Mouse (Mus musculus): Measurements from ENCODE around the gene Hoxd1. TPM values are rescaled to one million over a fixed set of nuclear protein-coding genes. Genes with fewer than 3 reads are reported as not detected.

Gene Hoxd1
- polyA plus RNA-seq, 1 experiment = 0.05 TPM

GRCm38 (mm10) chr2:74777536-74778275 is 14.9 kb downstream of the Hoxd1 start:
- Histone ChIP-seq H3K4me1 (replicated peaks; ENCODE audit: control insufficient read depth, insufficient read depth, low read length) (no peaks in the 10 kb centered on the region), H3K27ac (ENCODE audit: control insufficient read depth, insufficient read depth, low read length) (no peak overlapping the region; the same call in 1 of the 2 replicates), H3K36me3 (ENCODE audit: control insufficient read depth, insufficient read depth, low read length) (no peaks in the 10 kb centered on the region), H3K4me3 (ENCODE audit: control insufficient read depth, insufficient read depth, low read length) (no peak overlapping the region), H3K27me3 (ENCODE audit: control insufficient read depth, insufficient read depth, low read length) (no peaks in the 10 kb centered on the region)
- TF ChIP-seq POLR2A (IDR thresholded peaks at IDR 0.05; ENCODE audit: control insufficient read depth, extremely low read depth, insufficient read depth, low read length, poor library complexity) (no peak), CTCF (IDR thresholded peaks at IDR 0.05; ENCODE audit: borderline replicate concordance, control insufficient read depth, extremely low read depth, insufficient read depth, low read length, poor library complexity) (no peak)
- no peak for DNase-seq
- 90% methylated on average over 13 of the region's 13 CpGs for WGBS

GRCm38 (mm10) chr2:74781386-74781785 is 18.6 kb downstream of the Hoxd1 start:
- H3K36me3 ChIP-seq (ENCODE audit: control insufficient read depth, insufficient read depth, low read length) = no peaks in the 10 kb centered on the region
- WGBS = 95% methylated on average over 5 of the region's 5 CpGs
- no peak for DNase-seq
- no peaks in the 10 kb centered on the region for H3K27me3 ChIP-seq (ENCODE audit: control insufficient read depth, insufficient read depth, low read length)
- no peaks in the 10 kb centered on the region for H3K4me1 ChIP-seq (replicated peaks; ENCODE audit: control insufficient read depth, insufficient read depth, low read length)
- no peak overlapping the region for H3K27ac ChIP-seq (ENCODE audit: control insufficient read depth, insufficient read depth, low read length)
- no peak for TF ChIP-seq CTCF (IDR thresholded peaks at IDR 0.05; ENCODE audit: borderline replicate concordance, control insufficient read depth, extremely low read depth, insufficient read depth, low read length, poor library complexity)
- H3K4me3 ChIP-seq (ENCODE audit: control insufficient read depth, insufficient read depth, low read length) = no peak overlapping the region

- Histone ChIP-seq H3K36me3 (ENCODE audit: control insufficient read depth, insufficient read depth, low read length) (no peaks in the 10 kb centered on the region), H3K27me3 (ENCODE audit: control insufficient read depth, insufficient read depth, low read length) (no peaks in the 10 kb centered on the region), H3K4me3 (ENCODE audit: control insufficient read depth, insufficient read depth, low read length) (no peak overlapping the region), H3K4me1 (replicated peaks; ENCODE audit: control insufficient read depth, insufficient read depth, low read length) (no peaks in the 10 kb centered on the region), H3K27ac (ENCODE audit: control insufficient read depth, insufficient read depth, low read length) (no peak overlapping the region)
- 82% methylated on average over 7 of the region's 7 CpGs for WGBS
- DNase-seq = no peak
- TF ChIP-seq CTCF (IDR thresholded peaks at IDR 0.05; ENCODE audit: borderline replicate concordance, control insufficient read depth, extremely low read depth, insufficient read depth, low read length, poor library complexity) = no peak
- TF ChIP-seq POLR2A (IDR thresholded peaks at IDR 0.05; ENCODE audit: control insufficient read depth, extremely low read depth, insufficient read depth, low read length, poor library complexity) = no peak
These were observed 32.8 kb downstream of the Hoxd1 start for GRCm38 (mm10) chr2:74795531-74795930.

DNA sequence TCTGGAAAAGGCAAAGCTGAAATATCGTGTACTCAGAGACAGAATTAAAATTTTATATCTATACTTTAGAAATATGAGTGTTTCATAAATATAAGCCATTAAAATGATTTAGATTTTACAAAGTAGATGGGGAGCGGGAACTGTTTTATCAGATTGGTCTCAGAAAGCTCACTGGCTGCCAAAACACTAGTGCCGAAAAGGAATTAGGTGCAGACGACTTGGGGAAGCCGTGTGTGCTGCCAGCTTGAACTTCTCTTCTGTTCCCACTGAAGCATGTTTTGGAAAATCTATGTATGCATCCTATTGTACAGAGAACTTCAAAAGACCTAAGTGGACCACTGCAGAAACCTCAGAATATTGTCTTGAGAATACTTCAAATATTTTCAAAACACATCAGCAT is 45.7 kb downstream of the Hoxd1 start:
- TF ChIP-seq CTCF (IDR thresholded peaks at IDR 0.05; ENCODE audit: borderline replicate concordance, control insufficient read depth, extremely low read depth, insufficient read depth, low read length, poor library complexity) (no peak), POLR2A (IDR thresholded peaks at IDR 0.05; ENCODE audit: control insufficient read depth, extremely low read depth, insufficient read depth, low read length, poor library complexity) (no peak)
- H3K36me3 ChIP-seq (ENCODE audit: control insufficient read depth, insufficient read depth, low read length) = no peaks in the 10 kb centered on the region
- WGBS = 91% methylated on average over 5 of the region's 5 CpGs
- H3K27ac ChIP-seq (ENCODE audit: control insufficient read depth, insufficient read depth, low read length) = no peak overlapping the region
- DNase-seq = no peak
- H3K4me3 ChIP-seq (ENCODE audit: control insufficient read depth, insufficient read depth, low read length) = no peak overlapping the region
- H3K27me3 ChIP-seq (ENCODE audit: control insufficient read depth, insufficient read depth, low read length) = no peaks in the 10 kb centered on the region
- no peaks in the 10 kb centered on the region for H3K4me1 ChIP-seq (replicated peaks; ENCODE audit: control insufficient read depth, insufficient read depth, low read length)

Other genes starting within 250 kb of the Hoxd1 start
- 9.4 and 10.6 TPM in 2 replicates for gene Lnpk, start 183.5 kb upstream of the Hoxd1 start, polyA plus RNA-seq (2012; rRNA removed)
- gene Evx2, start 103.4 kb upstream of the Hoxd1 start, polyA plus RNA-seq (2012; rRNA removed) = not detected in 2 replicates
- gene Hoxd13, start 94.7 kb upstream of the Hoxd1 start, polyA plus RNA-seq (2012; rRNA removed) = 0.04 TPM in 1 of 2 replicates, not detected in the other
- gene Hoxd12, start 88.0 kb upstream of the Hoxd1 start, polyA plus RNA-seq (2012; rRNA removed) = not detected in 2 replicates
- gene Hoxd11, start 83.4 kb upstream of the Hoxd1 start, polyA plus RNA-seq (2012; rRNA removed) = not detected in 2 replicates
- gene Hoxd10, start 71.1 kb upstream of the Hoxd1 start, polyA plus RNA-seq (2012; rRNA removed) = not detected in 2 replicates
- 0.31 and 0.41 TPM in 2 replicates for gene Hoxd9, start 65.3 kb upstream of the Hoxd1 start, polyA plus RNA-seq (2012; rRNA removed)
- 1.1 and 1.2 TPM in 2 replicates for gene Hoxd8, start 58.4 kb upstream of the Hoxd1 start, polyA plus RNA-seq (2012; rRNA removed)
- gene Hoxd3, start 51.1 kb upstream of the Hoxd1 start, polyA plus RNA-seq (2012; rRNA removed) = 0.54 and 0.59 TPM in 2 replicates
- 2.1 and 2.3 TPM in 2 replicates for gene Hoxd4, start 51.1 kb upstream of the Hoxd1 start, polyA plus RNA-seq (2012; rRNA removed)
- 0.15 and 0.31 TPM in 2 replicates for gene Gm28230, start 36.3 kb upstream of the Hoxd1 start, polyA plus RNA-seq (2012; rRNA removed)
- gene Mtx2, start 62.8 kb downstream of the Hoxd1 start, polyA plus RNA-seq (2012; rRNA removed) = 37.6 TPM in 2 replicates

Data from thymus, adult 2 months (tissue).